Mouse (Mus musculus): Measurements from ENCODE around the gene Litaf.

Gene Litaf

GRCm38 (mm10) chr16:10910541-10910940 lies 155.4 kb downstream of the Litaf start:
- DNase-seq (ENCODE audit: low spot score in 2 of 2) = no peak
